ENCODE assay signal across 12 mouse cellular contexts in the genomic region with DNA sequence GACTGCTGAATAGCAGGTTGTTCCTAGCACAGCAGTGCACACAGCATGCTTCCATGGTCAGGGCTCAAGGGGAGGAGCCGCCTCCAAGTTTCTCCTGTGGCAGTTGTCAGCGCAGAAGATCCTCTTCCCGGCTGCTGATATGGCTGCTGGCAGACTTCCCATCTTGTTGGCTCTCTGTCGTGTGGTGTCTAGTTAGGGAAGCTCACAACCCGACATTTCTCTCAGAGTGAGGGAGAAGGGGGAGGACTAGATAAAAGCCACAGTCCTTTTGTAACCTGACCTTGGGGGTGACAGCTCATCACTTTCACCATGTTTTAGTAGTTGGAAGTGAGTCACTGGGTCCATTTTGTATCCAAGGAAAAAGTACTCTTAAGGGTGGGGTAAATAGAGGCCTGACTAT. TPM values are rescaled to one million over a fixed set of nuclear protein-coding genes. Genes with fewer than 3 reads are reported as not detected.
DNase-seq lines count a peak whose midpoint lies in the region; ATAC-seq lines count a peak whose summit lies in the region.
"Had no signal": no experiment of that assay in that cellular context is flagged by ENCODE, and none has a peak within 500 bp of the region (broad histone marks: within the 10 kb centered on the region; RNA-seq: fewer than 3 reads in every experiment).

No protein-coding gene starts in this region.

- DNase-seq in cerebellum, postnatal 14 days: peak; percentile 68
- no peak for DNase-seq in cerebellum, postnatal 4 days (ENCODE audit: low spot score in 2 of 2)
- DNase-seq in liver, embryonic 13.5 days: no peak
- no peak for DNase-seq in liver
- peak; percentile 89 for DNase-seq in adrenal gland, postnatal 14 days
- DNase-seq in kidney, postnatal 36 days: peak; percentile 35 to 56
- no peak for DNase-seq in embryo, embryonic 10.5 days (ENCODE audit: low spot score)
- no peak for DNase-seq in layer of hippocampus, postnatal 10 days (ENCODE audit: low spot score in 2 of 2)
- DNase-seq: B cell, adult 2 months; right cerebral cortex, postnatal 25 days had no signal

- 41% methylated on average over 5 of the region's 5 CpGs for WGBS in liver, embryonic 13.5 days (ENCODE audit: insufficient replicate concordance)

- 0 out of 2 replicates have a peak overlapping the region, but pooled peaks have one; percentile 4 for H3K9ac ChIP-seq in liver, embryonic 13.5 days
- H3K9ac ChIP-seq: embryonic facial prominence, embryonic 15.5 days; midbrain, embryonic 15.5 days had no signal

- H3K27me3 ChIP-seq in liver, embryonic 13.5 days: no peaks in the 10 kb centered on the region
- H3K27me3 ChIP-seq: embryonic facial prominence, embryonic 15.5 days; midbrain, embryonic 15.5 days had no signal

- H3K4me2 ChIP-seq in liver, embryonic 13.5 days: no peak overlapping the region
- H3K4me2 ChIP-seq: embryonic facial prominence, embryonic 15.5 days; midbrain, embryonic 15.5 days had no signal

- H3K9me3 ChIP-seq in liver, embryonic 13.5 days (replicated peaks): no peaks in the 10 kb centered on the region
- H3K9me3 ChIP-seq: embryonic facial prominence, embryonic 15.5 days; midbrain, embryonic 15.5 days had no signal

- no peak overlapping the region for H3K4me3 ChIP-seq in liver, embryonic 13.5 days (replicated peaks)
- H3K4me3 ChIP-seq: embryonic facial prominence, embryonic 15.5 days; midbrain, embryonic 15.5 days had no signal

- no peak for ATAC-seq in liver, embryonic 13.5 days (ENCODE audit: low read depth)
- ATAC-seq: midbrain, embryonic 15.5 days had no signal

- peaks cover 83% of the 10 kb centered on the region for H3K4me1 ChIP-seq in liver, embryonic 13.5 days (replicated peaks)

- 0 out of 2 replicates have a peak overlapping the region, but pooled peaks have one; percentile 18 for H3K27ac ChIP-seq in liver, embryonic 13.5 days
- H3K27ac ChIP-seq: embryonic facial prominence, embryonic 15.5 days had no signal

- H3K36me3 ChIP-seq in liver, embryonic 13.5 days: peaks cover 5% of the 10 kb centered on the region; the same call in 1 of the 2 replicates
- H3K36me3 ChIP-seq: midbrain, embryonic 15.5 days had no signal

RNA-seq across cellular contexts. Expression of a gene that starts 6.4 kb away (rescaled TPM):
- 21.7 and 28.8 TPM in 2 replicates for polyA plus RNA-seq in liver, embryonic 13.5 days (2015; fragmentation: Nextera tagmentation; extraction: Ambion mirVana)
- total RNA-seq in adrenal gland, postnatal 14 days (2021): 31.0 and 31.9 TPM in 2 replicates
- 10 to 100 TPM; 48.3 to 48.6 TPM for total RNA-seq in layer of hippocampus, postnatal 10 days (2021)

RNA-seq across cellular contexts. Expression of a gene that starts 47.8 kb away (rescaled TPM):
- polyA plus RNA-seq in liver, embryonic 13.5 days (2015; fragmentation: Nextera tagmentation; extraction: Ambion mirVana): 0.17 and 0.24 TPM in 2 replicates
- 1.4 TPM in 2 replicates for total RNA-seq in adrenal gland, postnatal 14 days (2021)
- 10 to 100 TPM; 10.2 to 10.9 TPM for total RNA-seq in layer of hippocampus, postnatal 10 days (2021)

Comparison
In these comparisons a context has a peak if more than half of its experiments do, and no peak if none do; other contexts are left out.
1. DNase-seq: peak in cerebellum, postnatal 14 days (2 of 2), adrenal gland, postnatal 14 days (single experiment) and kidney, postnatal 36 days (2 of 2); none in cerebellum, postnatal 4 days (0 of 2), liver, embryonic 13.5 days (single experiment), liver (single experiment), embryo, embryonic 10.5 days (single experiment) and layer of hippocampus, postnatal 10 days (0 of 2).